Mouse (Mus musculus) MEL (cell line): Measurements from ENCODE around the gene Tril. TPM values are rescaled to one million over a fixed set of nuclear protein-coding genes. Genes with fewer than 3 reads are reported as not detected.

ENCODE experiments used
- DNase-seq: peaks from one replicate; pipeline ENCODE4 v3.0.0; 2011; ENCODE audit warnings: low read depth, low spot score
- H3K27ac ChIP-seq: 2 replicates; pipeline ENCODE4 v1.5.1; 2012; ENCODE audit warnings: low read depth, mild to moderate bottlenecking, control low read depth, low read length, moderate library complexity; ENCODE audit not compliant: control insufficient read depth
- H3K27me3 ChIP-seq, 2 experiments: fragments of 150-350 bp in 1 of 2; sonication (generic) in 1 of 2; 2 replicates each; pipeline ENCODE4 v1.6.1; 2012; ENCODE audit warnings: low read length in 2 of 2, mild to moderate bottlenecking in 2 of 2, improper control_type of control experiment in 1 of 2, moderate library complexity in 1 of 2; ENCODE audit not compliant: insufficient read depth in 2 of 2, control insufficient read depth in 1 of 2
- H3K36me3 ChIP-seq, 2 experiments: 2 replicates each; pipeline ENCODE4 v1.6.1; 2012 to 2014; ENCODE audit warnings: low read length in 2 of 2, improper control_type of control experiment in 1 of 2, inconsistent platforms in 1 of 2, mild to moderate bottlenecking in 1 of 2; ENCODE audit not compliant: insufficient read depth in 2 of 2, control insufficient read depth in 1 of 2
- H3K4me1 ChIP-seq, 2 experiments: fragments of 150-350 bp in 1 of 2; sonication (generic) in 1 of 2; 2 replicates each; pipeline ENCODE4 v1.6.1; 2012; ENCODE audit warnings: low read length in 2 of 2, improper control_type of control experiment in 1 of 2, mild to moderate bottlenecking in 1 of 2; ENCODE audit not compliant: insufficient read depth in 2 of 2, control insufficient read depth in 1 of 2
- H3K4me3 ChIP-seq, 2 experiments: fragments of 150-350 bp in 1 of 2; sonication (generic) in 1 of 2; 2 replicates each; pipeline ENCODE4 v1.5.1; 2012; ENCODE audit warnings: low read depth in 2 of 2, low read length in 2 of 2, mild to moderate bottlenecking in 2 of 2, moderate library complexity in 2 of 2, control low read depth in 1 of 2, improper control_type of control experiment in 1 of 2; ENCODE audit not compliant: control insufficient read depth in 1 of 2, insufficient read depth in 1 of 2
- H3K79me2 ChIP-seq: 2 replicates; pipeline ENCODE4 v1.6.1; 2012; ENCODE audit warnings: mild to moderate bottlenecking, low read length, moderate library complexity; ENCODE audit not compliant: control insufficient read depth, poor library complexity, insufficient read depth
- H3K9ac ChIP-seq: 2 replicates; pipeline ENCODE4 v1.6.1; 2012; ENCODE audit warnings: low read depth, mild to moderate bottlenecking, control low read depth, low read length, moderate library complexity; ENCODE audit not compliant: control insufficient read depth, poor library complexity, severe bottlenecking
- H3K9me3 ChIP-seq: fragments of 150-350 bp; sonication (generic); replicated peaks from 2 replicates; pipeline ENCODE4 v1.6.1; 2012; ENCODE audit warnings: mild to moderate bottlenecking, low read length, improper control_type of control experiment, moderate library complexity; ENCODE audit not compliant: insufficient read depth
- CHD1 ChIP-seq: IDR thresholded peaks from 2 replicates; pipeline ENCODE4 v1.6.1; 2012; ENCODE audit warnings: low read depth, mild to moderate bottlenecking, inconsistent platforms, low read length, improper control_type of control experiment
- CHD2 ChIP-seq: IDR thresholded peaks from 2 replicates; pipeline ENCODE4 v1.6.1; 2011; ENCODE audit warnings: low read length, improper control_type of control experiment
- CTCF ChIP-seq, 3 experiments: IDR thresholded peaks in 2 of 3; conservative IDR thresholded peaks in 1 of 3; 2 replicates each; pipeline ENCODE4 v1.5.1; 2011 to 2012; ENCODE audit warnings: low read length in 3 of 3, low read depth in 2 of 3, mild to moderate bottlenecking in 2 of 3, improper control_type of control experiment in 1 of 3, inconsistent platforms in 1 of 3, mixed read lengths in 1 of 3, moderate library complexity in 1 of 3; ENCODE audit not compliant: control insufficient read depth in 1 of 3, insufficient read depth in 1 of 3, poor library complexity in 1 of 3, severe bottlenecking in 1 of 3
- EP300 ChIP-seq, 2 experiments: IDR thresholded peaks; 2 replicates each; pipeline ENCODE4 v1.6.1; 2011; ENCODE audit warnings: improper control_type of control experiment in 2 of 2, low read length in 2 of 2, low read depth in 1 of 2, mild to moderate bottlenecking in 1 of 2
- GABPA ChIP-seq: IDR thresholded peaks from 2 replicates; pipeline ENCODE4 v1.6.1; 2012; ENCODE audit warnings: low read depth, mild to moderate bottlenecking, inconsistent platforms, low read length, improper control_type of control experiment, moderate library complexity
- GATA1 ChIP-seq: IDR thresholded peaks from 2 replicates; pipeline ENCODE4 v1.6.1; 2011; ENCODE audit warnings: low read depth, low read length, improper control_type of control experiment
- NELFE ChIP-seq: IDR thresholded peaks from 2 replicates; pipeline ENCODE4 v1.6.1; 2011; ENCODE audit warnings: low read depth, low read length, improper control_type of control experiment
- NRF1 ChIP-seq: IDR thresholded peaks from 2 replicates; pipeline ENCODE4 v1.6.1; 2014; ENCODE audit warnings: low read depth, mild to moderate bottlenecking, inconsistent platforms, low read length, improper control_type of control experiment, moderate library complexity; ENCODE audit not compliant: poor library complexity, insufficient read depth, severe bottlenecking
- RAD21 ChIP-seq: IDR thresholded peaks from 2 replicates; pipeline ENCODE4 v1.6.1; 2011; ENCODE audit warnings: mild to moderate bottlenecking, low read depth, low read length, improper control_type of control experiment
- SMC3 ChIP-seq: IDR thresholded peaks from 2 replicates; pipeline ENCODE4 v1.6.1; 2011; ENCODE audit warnings: low read depth, low read length, improper control_type of control experiment
- TCF12 ChIP-seq: IDR thresholded peaks from 2 replicates; pipeline ENCODE4 v1.6.1; 2014; ENCODE audit warnings: low read depth, mild to moderate bottlenecking, inconsistent platforms, low read length, improper control_type of control experiment, moderate library complexity
- UBTF ChIP-seq: IDR thresholded peaks from 2 replicates; pipeline ENCODE4 v1.6.1; 2012; ENCODE audit warnings: low read depth, mild to moderate bottlenecking, inconsistent platforms, low read length, improper control_type of control experiment, moderate library complexity, borderline replicate concordance; ENCODE audit not compliant: insufficient read depth
- USF1 ChIP-seq: IDR thresholded peaks from 2 replicates; pipeline ENCODE4 v1.6.1; 2014; ENCODE audit warnings: low read depth, mild to moderate bottlenecking, inconsistent platforms, low read length, improper control_type of control experiment, moderate library complexity
- ZNF384 ChIP-seq: IDR thresholded peaks from 2 replicates; pipeline ENCODE4 v1.6.1; 2012; ENCODE audit warnings: low read depth, mild to moderate bottlenecking, inconsistent platforms, low read length, improper control_type of control experiment
- polyA plus RNA-seq, 2 experiments: library from polyadenylated mRNA; stranded (reverse) in 1 of 2; unstranded in 1 of 2; fragments of >175 nt in 1 of 2; fragments of >200 nt in 1 of 2; gene quantifications; 2 replicates each; pipeline versions ENCODE4 v1.2.1 to v1.2.4; 2012; ENCODE audit warnings: low replicate concordance in 2 of 2, low read depth in 1 of 2; ENCODE audit not compliant: insufficient read length in 2 of 2, insufficient read depth in 1 of 2, missing spikeins in 1 of 2
- total RNA-seq: library from RNA; depleted of rRNA; stranded (reverse); fragments of 300-350 nt; gene quantifications from 2 replicates; pipeline ENCODE4 v1.2.3, GENCODE M21; 2012

Tril gene
- total and polyA plus RNA-seq, 3 experiments: not detected

DNA sequence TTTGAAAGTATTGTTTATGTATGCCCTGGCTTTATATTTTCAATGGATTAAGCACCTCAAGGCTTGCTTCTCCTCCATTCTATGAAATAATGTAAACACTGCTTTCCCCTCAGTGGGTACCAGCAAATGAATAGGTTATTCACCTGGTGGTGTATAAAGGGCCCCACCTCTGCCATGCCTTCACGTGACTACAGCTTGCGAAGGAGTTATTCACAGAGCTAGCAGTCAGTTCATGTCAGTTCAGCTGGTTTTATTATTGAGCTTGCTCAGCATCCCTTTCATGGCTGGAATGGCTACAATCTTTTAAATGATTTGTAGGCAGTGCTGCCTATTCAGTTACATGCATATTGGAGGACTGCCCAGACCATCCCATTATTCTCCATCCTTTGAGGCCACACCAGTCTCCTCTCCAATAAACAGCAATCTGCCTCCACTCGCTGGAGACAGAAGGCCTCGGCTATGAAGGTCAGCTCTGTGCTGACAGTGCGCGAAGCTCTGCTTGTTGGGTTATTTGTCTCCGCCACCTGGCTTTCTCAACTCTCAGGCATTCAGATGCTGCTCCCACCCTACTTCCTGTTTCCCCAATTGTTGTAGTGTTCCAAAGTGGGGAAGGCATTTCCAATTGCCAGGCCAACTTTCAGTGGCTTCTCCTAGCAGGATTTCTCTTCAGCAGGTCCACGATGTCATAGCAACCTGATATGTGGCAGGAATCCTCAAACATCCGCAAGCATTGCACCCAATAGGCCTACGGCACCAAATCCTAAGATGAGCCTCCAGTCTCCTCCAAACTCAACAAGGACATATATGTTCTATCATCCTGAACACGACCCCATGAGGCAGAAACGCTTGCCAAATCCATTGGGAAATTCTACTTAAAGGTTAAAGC is 34.6 kb upstream of the Tril start:
- Histone ChIP-seq H3K27me3 (no peaks in the 10 kb centered on the region), H3K4me1 (no peaks in the 10 kb centered on the region), H3K4me3 (no peak overlapping the region), H3K27ac (no peak overlapping the region), H3K79me2 (no peaks in the 10 kb centered on the region), H3K9ac (no peak overlapping the region), H3K36me3 (no peaks in the 10 kb centered on the region), H3K9me3 (no peaks in the 10 kb centered on the region)
- DNase-seq: no peak
- TF ChIP-seq CTCF (IDR thresholded peaks at IDR 0.05 in 2 of 3, conservative IDR thresholded peaks at IDR 0.05 in 1 of 3; ENCODE audit: control insufficient read depth in 1 of 3, insufficient read depth in 1 of 3, low read depth in 2 of 3, low read length in 3 of 3, poor library complexity in 1 of 3, severe bottlenecking in 1 of 3): no peak
- no peak for TF ChIP-seq GATA1
- TF ChIP-seq SMC3: no peak
- TF ChIP-seq RAD21: no peak
- TF ChIP-seq CHD2: no peak
- TF ChIP-seq NELFE: no peak
- TF ChIP-seq CHD1: no peak
- no peak for TF ChIP-seq NRF1
- TF ChIP-seq TCF12: no peak
- no peak for TF ChIP-seq GABPA
- TF ChIP-seq EP300 (IDR thresholded peaks at IDR 0.05; ENCODE audit: low read depth in 1 of 2, low read length in 2 of 2): no peak

DNA sequence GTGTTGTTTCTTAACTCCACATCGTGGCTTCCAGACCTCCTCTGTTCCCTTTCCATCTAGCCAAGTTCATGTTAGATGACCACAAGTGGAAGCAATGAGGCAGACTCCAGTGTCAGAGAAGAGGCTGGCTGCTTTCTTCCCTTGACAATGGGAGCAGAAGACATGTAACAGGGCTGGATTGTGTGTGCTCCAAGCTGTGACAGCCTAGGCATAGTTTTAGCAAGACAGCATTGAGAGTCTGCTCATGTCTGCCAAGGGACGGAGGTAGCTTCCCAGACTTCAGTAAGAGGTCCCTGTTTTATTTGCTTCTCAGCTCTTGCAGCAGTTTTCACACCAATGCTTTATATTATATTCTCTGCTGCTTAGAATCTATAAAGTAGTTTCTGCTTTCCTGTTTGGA is 33.6 kb upstream of the Tril start:
- H3K9ac ChIP-seq: no peak overlapping the region
- H3K4me3 ChIP-seq: no peak overlapping the region
- TF ChIP-seq CTCF (IDR thresholded peaks at IDR 0.05 in 2 of 3, conservative IDR thresholded peaks at IDR 0.05 in 1 of 3; ENCODE audit: control insufficient read depth in 1 of 3, insufficient read depth in 1 of 3, low read depth in 2 of 3, low read length in 3 of 3, poor library complexity in 1 of 3, severe bottlenecking in 1 of 3) (no peak), ZNF384 (no peak), NRF1 (no peak), USF1 (no peak), UBTF (no peak)
- H3K4me1 ChIP-seq: no peaks in the 10 kb centered on the region
- H3K9me3 ChIP-seq: no peaks in the 10 kb centered on the region
- no peaks in the 10 kb centered on the region for H3K27me3 ChIP-seq
- H3K36me3 ChIP-seq: no peaks in the 10 kb centered on the region
- no peaks in the 10 kb centered on the region for H3K79me2 ChIP-seq
- no peak for DNase-seq
- no peak overlapping the region for H3K27ac ChIP-seq
